Mouse (Mus musculus) CH12.LX (cell line): ENCODE results near the gene Abcb9.
A peak's percentile ranks its signal among the peaks of the same experiment; 100 is the strongest.

Experiments used
- CHD2 ChIP-seq: IDR thresholded peaks from 2 replicates; pipeline ENCODE4 v1.6.1; 2011; ENCODE audit warnings: low read length, improper control_type of control experiment
- CTCF ChIP-seq, 2 experiments: IDR thresholded peaks in 1 of 2; conservative IDR thresholded peaks in 1 of 2; 2 replicates each; pipeline ENCODE4 v1.5.1; 2011 to 2012; ENCODE audit warnings: low read depth in 2 of 2, low read length in 2 of 2, improper control_type of control experiment in 1 of 2, inconsistent platforms in 1 of 2, mild to moderate bottlenecking in 1 of 2, moderate library complexity in 1 of 2
- ETS1 ChIP-seq: conservative IDR thresholded peaks from 2 replicates; pipeline ENCODE4 v1.6.1; 2012; ENCODE audit warnings: low read depth, mild to moderate bottlenecking, inconsistent platforms, low read length, improper control_type of control experiment, moderate library complexity
- GABPA ChIP-seq: IDR thresholded peaks from 2 replicates; pipeline ENCODE4 v1.6.1; 2012; ENCODE audit warnings: low read depth, low read length, improper control_type of control experiment, inconsistent platforms; ENCODE audit not compliant: insufficient replicate concordance
- HCFC1 ChIP-seq: IDR thresholded peaks from 2 replicates; pipeline ENCODE4 v1.6.1; 2012; ENCODE audit warnings: low read depth, mild to moderate bottlenecking, inconsistent platforms, low read length, improper control_type of control experiment
- MEF2A ChIP-seq: IDR thresholded peaks from 2 replicates; pipeline ENCODE4 v1.6.1; 2014; ENCODE audit warnings: low read depth, mild to moderate bottlenecking, inconsistent platforms, low read length, improper control_type of control experiment, borderline replicate concordance
- MYC ChIP-seq: IDR thresholded peaks from 2 replicates; pipeline ENCODE4 v1.6.1; 2011; ENCODE audit warnings: low read depth, mild to moderate bottlenecking, improper control_type of control experiment, low read length
- NELFE ChIP-seq: IDR thresholded peaks from 2 replicates; pipeline ENCODE4 v1.6.1; 2011; ENCODE audit warnings: low read depth, low read length, improper control_type of control experiment
- POLR2A ChIP-seq: IDR thresholded peaks from 2 replicates; pipeline ENCODE4 v1.6.1; 2011; ENCODE audit warnings: low read depth, mild to moderate bottlenecking, improper control_type of control experiment, low read length
- RAD21 ChIP-seq: IDR thresholded peaks from 2 replicates; pipeline ENCODE4 v1.6.1; 2011; ENCODE audit warnings: low read depth, mild to moderate bottlenecking, low read length, improper control_type of control experiment, moderate library complexity
- TCF12 ChIP-seq: IDR thresholded peaks from 2 replicates; pipeline ENCODE4 v1.6.1; 2014; ENCODE audit warnings: low read depth, mild to moderate bottlenecking, inconsistent platforms, low read length, improper control_type of control experiment
- USF2 ChIP-seq: conservative IDR thresholded peaks from 2 replicates; pipeline ENCODE4 v1.6.1; 2011; ENCODE audit warnings: low read depth, low read length, improper control_type of control experiment
- ZC3H11A ChIP-seq: IDR thresholded peaks from 2 replicates; pipeline ENCODE4 v1.6.1; 2012; ENCODE audit warnings: low read depth, mild to moderate bottlenecking, inconsistent platforms, low read length, improper control_type of control experiment
- ZNF384 ChIP-seq: IDR thresholded peaks from 2 replicates; pipeline ENCODE4 v1.6.1; 2012; ENCODE audit warnings: low read depth, low read length, improper control_type of control experiment, inconsistent platforms

GRCm38 (mm10) chr5:124102326-124102725 lies 6.7 kb upstream of the Abcb9 start:
- TF ChIP-seq HCFC1 (no peak), USF2 (no peak), TCF12 (no peak), ZNF384 (no peak), CTCF (conservative IDR thresholded peaks at IDR 0.05 in 1 of 2, IDR thresholded peaks at IDR 0.05 in 1 of 2; ENCODE audit: low read depth in 2 of 2, low read length in 2 of 2) (no peak), POLR2A (0 out of 2 replicates have a peak, but pooled peaks have one; percentile 23), ETS1 (no peak), GABPA (no peak), MEF2A (no peak), NELFE (no peak), RAD21 (no peak), CHD2 (no peak), MYC (no peak), ZC3H11A (no peak)
